Mouse (Mus musculus) myocyte (in vitro differentiated cells): ENCODE results near the gene Vps9d1. TPM values are rescaled to one million over a fixed set of nuclear protein-coding genes. Genes with fewer than 3 reads are reported as not detected.
"Not testable (repeated sequence)": the region's sequence is repeated elsewhere in the genome, so short reads cannot be mapped to it uniquely, and the experiment has no call there.

Experiments
- H3K27me3 ChIP-seq: one replicate; pipeline ENCODE4 v1.6.1; 2011; ENCODE audit not compliant: control insufficient read depth, insufficient read depth, insufficient read length
- H3K36me3 ChIP-seq: one replicate; pipeline ENCODE4 v1.6.1; 2011; ENCODE audit not compliant: control insufficient read depth, insufficient read depth
- H3K4me2 ChIP-seq: one replicate; pipeline ENCODE4 v1.6.1; 2011; ENCODE audit warnings: low read depth, control low read depth
- H3K4me3 ChIP-seq: one replicate; pipeline ENCODE4 v1.5.1; 2011; ENCODE audit warnings: mild to moderate bottlenecking, control low read depth, moderate library complexity
- H3K79me2 ChIP-seq: one replicate; pipeline ENCODE4 v1.6.1; 2011; ENCODE audit not compliant: control insufficient read depth, insufficient read depth
- H3ac ChIP-seq: one replicate; pipeline ENCODE4 v1.6.1; 2011; ENCODE audit not compliant: control insufficient read depth, insufficient read length
- CEBPB ChIP-seq: IDR thresholded peaks from 2 replicates; pipeline ENCODE4 v1.6.1; 2011; ENCODE audit warnings: mild to moderate bottlenecking, moderate library complexity; ENCODE audit not compliant: poor library complexity, insufficient read depth, severe bottlenecking
- E2F4 ChIP-seq: IDR thresholded peaks from one replicate; pipeline ENCODE4 v1.6.1; 2011; ENCODE audit warnings: mild to moderate bottlenecking, control low read depth, moderate library complexity; ENCODE audit not compliant: insufficient read depth
- MAX ChIP-seq: IDR thresholded peaks from one replicate; pipeline ENCODE4 v1.6.1; 2011; ENCODE audit warnings: low read depth, mild to moderate bottlenecking, control low read depth
- MYOD1 ChIP-seq, 3 experiments: IDR thresholded peaks; one replicate each; pipeline ENCODE4 v1.6.1; 2011; ENCODE audit warnings: control low read depth in 2 of 3, low read depth in 2 of 3, mild to moderate bottlenecking in 2 of 3, moderate library complexity in 1 of 3; ENCODE audit not compliant: insufficient read length in 2 of 3, control insufficient read depth in 1 of 3
- MYOG ChIP-seq, 3 experiments: IDR thresholded peaks; one replicate each; pipeline ENCODE4 v1.6.1; 2011; ENCODE audit warnings: control low read depth in 2 of 3, low read depth in 2 of 3, mild to moderate bottlenecking in 2 of 3; ENCODE audit not compliant: insufficient read length in 2 of 3, control insufficient read depth in 1 of 3, insufficient read depth in 1 of 3
- POLR2A ChIP-seq: IDR thresholded peaks from one replicate; pipeline ENCODE4 v1.6.1; 2011; ENCODE audit warnings: low read depth, mild to moderate bottlenecking, control low read depth, moderate library complexity; ENCODE audit not compliant: insufficient read length
- POLR2AphosphoS2 ChIP-seq: IDR thresholded peaks from one replicate; pipeline ENCODE4 v1.6.1; 2011; ENCODE audit warnings: low read depth, control low read depth; ENCODE audit not compliant: insufficient read length
- REST ChIP-seq: IDR thresholded peaks from one replicate; pipeline ENCODE4 v1.6.1; 2011; ENCODE audit warnings: mild to moderate bottlenecking, control low read depth, moderate library complexity; ENCODE audit not compliant: insufficient read depth, insufficient read length
- SRF ChIP-seq: IDR thresholded peaks from one replicate; pipeline ENCODE4 v1.6.1; 2011; ENCODE audit warnings: low read depth; ENCODE audit not compliant: control insufficient read depth, insufficient read length
- TCF12 ChIP-seq: IDR thresholded peaks from one replicate; pipeline ENCODE4 v1.6.1; 2011; ENCODE audit warnings: mild to moderate bottlenecking, control low read depth; ENCODE audit not compliant: poor library complexity, insufficient read depth, severe bottlenecking
- TCF3 ChIP-seq: IDR thresholded peaks from one replicate; pipeline ENCODE4 v1.6.1; 2011; ENCODE audit warnings: low read depth, control low read depth; ENCODE audit not compliant: insufficient read length
- USF1 ChIP-seq: IDR thresholded peaks from one replicate; pipeline ENCODE4 v1.6.1; 2011; ENCODE audit warnings: low read depth, mild to moderate bottlenecking, control low read depth, moderate library complexity
- polyA plus RNA-seq: library from polyadenylated mRNA; unstranded; fragments of >200 nt; fragmentation: generic; extraction: Trizol; gene quantifications from one replicate; pipeline ENCODE4 v1.2.1, GENCODE M21; 2012; ENCODE audit warnings: missing spikeins

Vps9d1 gene
- polyA plus RNA-seq, 1 experiment = 12.7 TPM

GRCm38 (mm10) chr8:123271147-123271546 lies 17.0 kb upstream of the Vps9d1 start:
- Histone ChIP-seq H3K4me2 (no peak overlapping the region), H3ac (no peak overlapping the region), H3K79me2 (no peaks in the 10 kb centered on the region), H3K27me3 (no peaks in the 10 kb centered on the region), H3K4me3 (no peak overlapping the region), H3K36me3 (peaks cover 4% of the 10 kb centered on the region)
- no peak for TF ChIP-seq TCF3
- no peak for TF ChIP-seq MYOG (IDR thresholded peaks at IDR 0.05; ENCODE audit: control insufficient read depth in 1 of 3, insufficient read depth in 1 of 3, insufficient read length in 2 of 3, low read depth in 2 of 3)
- TF ChIP-seq CEBPB = no peak
- TF ChIP-seq E2F4 = no peak
- no peak for TF ChIP-seq SRF
- TF ChIP-seq POLR2AphosphoS2 = peak; percentile 55
- TF ChIP-seq TCF12 = no peak

GRCm38 (mm10) chr8:123267926-123268656 lies 13.9 kb upstream of the Vps9d1 start:
- Histone ChIP-seq H3K79me2 (no peaks in the 10 kb centered on the region), H3ac (no peak overlapping the region), H3K4me3 (no peak overlapping the region), H3K4me2 (no peak overlapping the region), H3K36me3 (peaks cover 9% of the 10 kb centered on the region), H3K27me3 (no peaks in the 10 kb centered on the region)
- TF ChIP-seq CEBPB (no peak), POLR2AphosphoS2 (peak; percentile 2), USF1 (no peak), MYOD1 (IDR thresholded peaks at IDR 0.05; ENCODE audit: control insufficient read depth in 1 of 3, insufficient read length in 2 of 3, low read depth in 2 of 3) (no peak), MYOG (IDR thresholded peaks at IDR 0.05; ENCODE audit: control insufficient read depth in 1 of 3, insufficient read depth in 1 of 3, insufficient read length in 2 of 3, low read depth in 2 of 3) (peak in 1 of 3 experiments; percentile 28)

- not testable (repeated sequence) for H3K27me3 ChIP-seq, H3ac ChIP-seq, H3K4me2 ChIP-seq, H3K4me3 ChIP-seq
- Histone ChIP-seq H3K79me2 (peaks cover 23% of the 10 kb centered on the region), H3K36me3 (peaks cover 13% of the 10 kb centered on the region)
Measured at GRCm38 (mm10) chr8:123257593-123257992, 3.4 kb upstream of the Vps9d1 start.

GRCm38 (mm10) chr8:123257114-123257513 lies 3.0 kb upstream of the Vps9d1 start:
- peaks cover 23% of the 10 kb centered on the region for H3K79me2 ChIP-seq
- no peaks in the 10 kb centered on the region for H3K27me3 ChIP-seq
- H3K36me3 ChIP-seq = peaks cover 13% of the 10 kb centered on the region
- TF ChIP-seq SRF (peak; percentile 60), MYOG (IDR thresholded peaks at IDR 0.05; ENCODE audit: control insufficient read depth in 1 of 3, insufficient read depth in 1 of 3, insufficient read length in 2 of 3, low read depth in 2 of 3) (peak; percentile 13 to 91 (median 42)), POLR2AphosphoS2 (peak; percentile 4), REST (no peak), TCF12 (peak; percentile 6), E2F4 (no peak), MYOD1 (IDR thresholded peaks at IDR 0.05; ENCODE audit: control insufficient read depth in 1 of 3, insufficient read length in 2 of 3, low read depth in 2 of 3) (peak; percentile 56 to 96 (median 96)), USF1 (no peak)
- H3K4me3 ChIP-seq = no peak overlapping the region
- H3ac ChIP-seq = no peak overlapping the region
- H3K4me2 ChIP-seq = peak overlapping the region; percentile 45

- peaks cover 9% of the 10 kb centered on the region for H3K36me3 ChIP-seq
- H3K79me2 ChIP-seq = peaks cover 23% of the 10 kb centered on the region
- H3K27me3 ChIP-seq = no peaks in the 10 kb centered on the region
- peak overlapping the region; percentile 60 for H3ac ChIP-seq
- TF ChIP-seq TCF3 (no peak), POLR2AphosphoS2 (no peak), TCF12 (no peak), E2F4 (no peak), CEBPB (no peak), REST (no peak), MAX (no peak), MYOD1 (IDR thresholded peaks at IDR 0.05; ENCODE audit: control insufficient read depth in 1 of 3, insufficient read length in 2 of 3, low read depth in 2 of 3) (no peak), POLR2A (no peak), USF1 (no peak), MYOG (IDR thresholded peaks at IDR 0.05; ENCODE audit: control insufficient read depth in 1 of 3, insufficient read depth in 1 of 3, insufficient read length in 2 of 3, low read depth in 2 of 3) (no peak), SRF (no peak)
- peak overlapping the region; percentile 77 for H3K4me2 ChIP-seq
- peak overlapping the region; percentile 58 for H3K4me3 ChIP-seq
Measured at GRCm38 (mm10) chr8:123255170-123255569, 1.0 kb upstream of the Vps9d1 start.
